Mouse (Mus musculus) kidney, adult 9 months (tissue): ENCODE data around the gene Inppl1.
A peak's percentile ranks its signal among the peaks of the same experiment; 100 is the strongest.

Experiments
- DNase-seq: peaks from one replicate; pipeline ENCODE4 v3.0.0; 2022

The Inppl1 gene

DNA sequence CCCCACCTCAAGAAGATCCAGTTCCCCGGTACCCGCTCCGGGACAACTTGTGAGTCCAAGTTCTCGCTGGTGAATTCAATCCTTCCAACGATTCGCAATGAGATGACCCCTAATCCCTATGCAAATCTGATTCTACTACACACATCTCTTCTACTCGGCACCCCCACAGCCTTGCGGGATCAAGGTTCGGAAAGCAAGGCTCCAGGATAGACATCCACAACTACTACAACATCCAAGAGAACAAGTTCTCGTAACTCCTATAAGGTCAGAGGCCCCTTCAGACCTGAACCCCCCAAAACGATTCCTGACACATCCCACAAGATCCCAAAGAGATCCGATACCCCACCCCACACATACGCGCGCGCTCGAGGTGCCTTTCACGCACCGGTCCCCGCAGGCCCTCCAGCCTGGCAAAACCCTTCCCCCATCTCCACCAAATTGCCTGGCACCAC is 849 bp downstream of the Inppl1 start:
- peak; percentile 53 for DNase-seq

GRCm38 (mm10) chr7:101836271-101837153 is 1.5 kb downstream of the Inppl1 start:
- DNase-seq, result peak; percentile 62

- DNase-seq, result peak; percentile 35
Observed at GRCm38 (mm10) chr7:101835457-101836109, 2.4 kb downstream of the Inppl1 start.

DNA sequence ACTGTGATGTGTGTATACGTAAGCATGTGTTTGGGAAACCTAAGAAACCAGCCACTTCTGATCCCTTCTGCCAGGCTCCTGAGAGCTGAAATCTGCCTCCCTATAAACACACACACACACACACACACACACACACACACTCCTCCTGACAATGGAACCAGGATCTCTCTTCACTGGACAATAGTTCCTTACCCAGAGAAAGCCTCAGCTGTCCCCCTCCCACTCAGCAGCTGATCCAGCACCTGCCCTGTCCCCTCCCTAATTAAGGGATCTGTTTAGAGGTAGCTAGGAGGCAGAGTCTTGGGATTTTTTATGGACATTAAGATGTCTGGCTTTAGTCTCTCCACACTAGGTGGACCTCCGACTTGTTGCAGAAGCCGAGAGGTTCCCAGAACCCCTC is 3.1 kb downstream of the Inppl1 start:
- no peak for DNase-seq

- no peak for DNase-seq
Observed at GRCm38 (mm10) chr7:101833916-101834584, 4.0 kb downstream of the Inppl1 start.

DNA sequence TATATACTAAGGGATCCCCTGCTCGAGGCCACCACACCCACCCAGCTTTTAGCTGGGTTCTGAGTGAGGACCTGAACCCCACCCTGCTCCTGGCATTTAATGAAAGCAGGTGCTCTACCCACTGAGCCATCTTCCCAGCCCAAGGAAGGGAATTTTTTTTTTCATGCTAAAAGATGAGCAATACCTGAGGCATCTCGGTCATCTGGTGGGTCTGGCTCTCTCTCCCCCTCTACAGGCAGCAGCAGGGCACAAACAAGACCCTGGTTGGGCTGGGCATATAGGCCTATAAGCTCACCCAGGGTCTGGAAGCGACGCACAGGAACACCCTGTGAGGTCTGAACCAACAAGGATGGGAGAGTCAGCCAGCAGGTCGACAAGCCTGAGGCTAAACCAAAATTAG is 4.7 kb downstream of the Inppl1 start:
- DNase-seq, result no peak

DNA sequence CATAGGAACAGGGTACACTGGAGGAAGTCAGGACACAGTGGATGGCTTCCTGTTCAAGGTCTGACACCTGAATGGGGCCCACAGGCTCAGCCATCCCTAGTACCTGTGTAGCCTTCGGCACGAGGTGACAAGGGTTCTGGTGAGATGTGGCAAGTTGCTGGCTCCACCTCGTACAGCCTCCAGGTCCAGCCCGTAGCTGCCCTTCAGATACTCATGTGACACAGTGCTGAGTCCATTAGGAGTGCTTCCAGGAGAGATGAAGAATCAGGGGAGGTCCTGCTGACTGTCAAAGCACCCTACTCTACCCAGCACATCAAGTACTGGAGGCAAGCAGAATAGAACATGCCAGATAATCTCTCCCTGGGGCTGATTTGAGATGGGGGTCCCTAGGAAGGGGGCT is 5.7 kb downstream of the Inppl1 start:
- DNase-seq, result no peak

- no peak for DNase-seq
Observed at GRCm38 (mm10) chr7:101831437-101831836, 6.6 kb downstream of the Inppl1 start.

DNA sequence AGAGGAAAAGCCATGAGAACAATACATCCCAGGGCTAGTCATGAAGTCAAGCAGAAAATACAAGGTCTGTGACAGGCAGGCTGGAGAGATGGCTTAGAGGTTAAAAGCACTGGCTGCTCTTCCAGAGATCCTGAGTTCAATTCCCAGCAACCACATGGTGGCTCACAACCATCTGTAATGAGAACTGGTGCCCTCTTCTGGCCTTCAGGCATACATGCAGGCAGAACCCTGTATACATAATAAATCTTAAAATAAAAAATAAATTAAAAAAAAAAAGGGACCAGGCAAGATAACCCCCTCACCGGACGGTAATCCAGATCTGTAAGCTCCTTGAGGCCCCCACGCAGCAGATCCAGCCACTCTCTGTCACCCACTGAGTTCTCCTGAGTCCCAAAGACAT is 7.7 kb downstream of the Inppl1 start:
- no peak for DNase-seq

DNA sequence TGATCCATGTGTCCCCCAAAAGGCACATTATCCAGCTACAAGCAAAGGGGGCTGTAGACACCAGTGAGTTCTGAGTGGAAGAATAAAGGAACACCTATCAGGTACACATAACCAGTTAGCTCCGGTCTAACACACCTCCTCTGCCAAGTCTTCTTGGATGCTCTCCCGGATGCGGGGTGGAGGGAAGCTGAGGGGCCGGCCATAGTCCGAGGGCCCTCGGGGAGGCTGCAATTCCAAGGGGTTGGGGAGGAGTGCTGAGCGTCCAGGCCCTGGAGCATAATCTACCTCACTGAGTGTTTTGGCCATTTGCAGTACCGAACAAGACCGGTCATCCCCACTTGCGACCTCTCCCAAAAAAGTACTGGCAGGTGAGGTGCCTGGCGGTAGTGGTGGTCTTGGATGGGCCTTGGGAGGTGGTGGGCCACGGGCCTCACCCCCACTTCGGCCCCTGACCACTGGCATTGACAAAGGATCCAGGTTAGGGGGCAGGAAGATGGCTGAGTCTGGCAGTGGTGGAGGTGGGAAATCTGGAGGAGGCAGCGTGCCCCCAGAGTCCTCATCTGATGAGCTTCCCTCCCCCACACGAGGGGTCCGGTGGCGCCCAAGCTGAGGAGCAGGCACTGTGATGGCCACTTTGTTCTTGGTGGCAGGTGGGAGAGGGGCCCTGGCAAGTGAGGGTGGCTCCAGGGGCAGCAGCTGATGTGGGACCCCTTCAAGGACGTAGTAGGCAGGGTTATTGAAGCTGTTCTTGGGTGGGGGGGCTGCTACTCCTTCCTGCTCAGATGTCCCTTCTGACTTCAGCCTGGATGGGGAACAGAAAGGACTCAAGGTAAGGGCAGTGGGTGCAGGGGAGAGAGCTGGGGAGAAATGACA is 14.0 kb downstream of the Inppl1 start:
- peak; percentile 80 for DNase-seq

- peak; percentile 65 for DNase-seq
Observed at GRCm38 (mm10) chr7:101822836-101823757, 14.9 kb downstream of the Inppl1 start.

- peak; percentile 49 for DNase-seq
Observed at GRCm38 (mm10) chr7:101821571-101822501, 16.2 kb downstream of the Inppl1 start.

GRCm38 (mm10) chr7:101820295-101821030 is 17.6 kb downstream of the Inppl1 start:
- no peak for DNase-seq

DNA sequence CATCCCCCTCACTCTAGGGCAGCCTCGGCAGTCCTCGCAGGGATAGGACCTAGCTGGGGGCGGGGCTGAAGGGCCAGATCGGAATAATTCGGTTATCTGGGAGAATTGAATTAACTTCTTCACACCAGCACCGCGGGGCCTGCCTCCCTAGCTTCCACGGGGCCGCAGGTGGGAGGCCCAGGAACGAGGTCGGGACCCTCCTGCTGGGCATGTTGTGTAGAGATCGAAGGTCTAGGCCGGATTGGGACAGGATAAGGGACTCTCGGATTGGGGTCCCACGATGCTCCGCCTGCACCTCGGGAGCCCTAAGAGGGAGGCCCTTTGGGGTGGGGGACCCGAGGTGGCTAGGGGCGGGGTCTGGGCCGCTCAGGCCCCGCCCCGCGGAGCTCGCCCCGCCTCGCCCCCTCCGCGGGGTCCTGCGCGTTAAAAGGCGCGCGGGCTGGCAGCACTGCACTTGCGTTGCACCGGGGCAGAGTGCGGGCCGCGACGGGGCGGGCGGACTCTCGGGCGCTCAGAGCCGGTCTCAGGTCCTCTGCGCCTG is 20.1 kb downstream of the Inppl1 start, which contains the start of gene Phox2a:
Gene Phox2a (plus strand): TSS at position 453 of the 541 bp plus-strand sequence.
- DNase-seq, result no peak

- DNase-seq, result no peak
Observed at GRCm38 (mm10) chr7:101777053-101777452, 61.0 kb downstream of the Inppl1 start.

DNA sequence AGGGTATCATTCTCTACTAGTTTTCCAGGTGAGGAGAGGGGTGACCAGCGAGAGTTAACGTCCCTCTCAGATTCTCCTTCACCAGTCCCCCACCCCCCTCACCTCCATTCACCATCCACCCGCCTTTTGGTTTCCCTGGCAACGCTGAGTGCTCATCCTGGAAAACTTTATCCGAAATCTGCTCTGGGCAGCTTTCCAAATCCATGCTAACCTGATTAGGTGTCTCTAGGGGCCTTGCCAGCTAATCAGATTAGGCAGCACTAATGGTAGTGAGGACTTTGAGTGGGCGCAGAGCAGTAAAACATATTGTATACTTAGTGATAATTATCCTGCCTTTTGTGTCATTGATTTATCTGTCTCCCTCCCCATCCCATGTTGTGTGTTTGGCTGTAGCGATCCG is 65.3 kb downstream of the Inppl1 start:
- no peak for DNase-seq
